Mouse (Mus musculus): ENCODE results near the gene Sync. TPM values are rescaled to one million over a fixed set of nuclear protein-coding genes. Genes with fewer than 3 reads are reported as not detected.

The Sync gene
- polyA plus RNA-seq, 1 experiment: not detected

DNA sequence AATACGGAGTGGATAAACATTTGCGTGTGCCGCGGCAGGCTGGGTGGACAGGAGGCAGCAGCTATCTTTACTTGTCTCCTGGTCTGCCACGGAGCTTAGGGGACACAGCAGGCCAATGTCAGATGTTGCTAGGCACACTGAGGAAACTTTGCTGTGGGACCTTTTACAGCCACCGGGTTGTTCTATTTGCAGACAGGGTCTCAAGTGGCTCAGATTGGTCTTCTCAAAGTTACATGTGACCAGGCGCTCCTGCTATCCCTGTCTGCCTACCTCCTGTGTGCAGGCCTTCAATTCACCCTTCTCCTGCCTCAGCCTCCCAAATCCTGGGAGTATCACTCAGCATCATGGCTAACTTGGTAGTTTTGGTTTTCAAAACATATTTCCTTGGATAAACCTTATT, 8.6 kb downstream of the Sync start:
- H3K4me1 ChIP-seq (ENCODE audit: control insufficient read depth, insufficient read depth, low read length): no peaks in the 10 kb centered on the region
- TF ChIP-seq POLR2A (IDR thresholded peaks at IDR 0.05; ENCODE audit: borderline replicate concordance, low read depth, low read length): no peak
- TF ChIP-seq CTCF (IDR thresholded peaks at IDR 0.05; ENCODE audit: low read depth, low read length): no peak
- no peak overlapping the region for H3K27ac ChIP-seq (ENCODE audit: insufficient read depth, low read depth, low read length)
- H3K4me3 ChIP-seq (ENCODE audit: insufficient read depth, low read length): no peak overlapping the region

DNA sequence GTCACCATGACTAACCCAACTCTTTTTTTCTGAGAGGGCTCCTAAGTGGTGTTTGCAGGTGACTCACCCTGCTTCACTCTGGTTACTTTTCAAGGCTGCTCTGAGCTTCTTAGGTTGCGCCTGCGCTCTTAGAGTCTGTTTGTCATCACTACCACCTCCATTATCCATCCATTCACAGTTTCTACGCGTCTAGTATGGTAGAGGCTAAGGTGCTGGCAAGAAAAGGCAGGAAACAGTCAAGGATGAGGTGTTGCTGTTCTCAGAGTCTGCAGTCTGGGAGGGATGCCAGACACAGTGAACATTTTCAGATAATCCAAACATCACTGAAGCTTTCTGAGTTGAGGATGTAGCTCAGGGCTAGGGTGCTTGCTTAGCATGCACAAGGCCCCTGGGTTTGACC, 10.3 kb downstream of the Sync start:
- TF ChIP-seq CTCF (IDR thresholded peaks at IDR 0.05; ENCODE audit: low read depth, low read length) (no peak), POLR2A (IDR thresholded peaks at IDR 0.05; ENCODE audit: borderline replicate concordance, low read depth, low read length) (no peak)

DNA sequence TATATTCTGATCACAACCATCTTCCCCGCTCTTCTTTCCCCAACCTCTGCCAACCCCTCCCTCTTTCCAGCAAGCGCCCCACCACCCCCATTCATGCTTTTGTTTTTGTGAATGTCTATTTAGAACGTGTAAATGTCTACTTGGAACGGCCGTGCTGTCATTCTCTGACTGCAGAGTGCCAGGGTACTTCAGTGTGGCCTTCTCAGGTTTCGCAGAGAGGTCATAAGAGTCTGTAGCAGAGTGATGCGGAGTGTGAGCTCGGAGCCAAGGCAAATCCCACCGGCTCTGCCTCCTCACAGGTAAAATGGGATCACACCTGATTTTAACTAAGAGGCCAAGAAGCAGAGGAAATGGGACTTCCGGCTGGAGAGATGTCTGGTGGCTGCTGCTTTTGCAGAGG, 11.7 kb downstream of the Sync start:
- H3K4me3 ChIP-seq (ENCODE audit: insufficient read depth, low read length): no peak overlapping the region
- no peak overlapping the region for H3K27ac ChIP-seq (ENCODE audit: insufficient read depth, low read depth, low read length)
- TF ChIP-seq CTCF (IDR thresholded peaks at IDR 0.05; ENCODE audit: low read depth, low read length) (no peak), POLR2A (IDR thresholded peaks at IDR 0.05; ENCODE audit: borderline replicate concordance, low read depth, low read length) (no peak)
- H3K4me1 ChIP-seq (ENCODE audit: control insufficient read depth, insufficient read depth, low read length): no peaks in the 10 kb centered on the region

More for the DNA sequence above, 10.3 kb downstream of the Sync start:
- Histone ChIP-seq H3K27ac (ENCODE audit: insufficient read depth, low read depth, low read length) (no peak overlapping the region), H3K4me1 (ENCODE audit: control insufficient read depth, insufficient read depth, low read length) (no peaks in the 10 kb centered on the region), H3K4me3 (ENCODE audit: insufficient read depth, low read length) (no peak overlapping the region)

DNA sequence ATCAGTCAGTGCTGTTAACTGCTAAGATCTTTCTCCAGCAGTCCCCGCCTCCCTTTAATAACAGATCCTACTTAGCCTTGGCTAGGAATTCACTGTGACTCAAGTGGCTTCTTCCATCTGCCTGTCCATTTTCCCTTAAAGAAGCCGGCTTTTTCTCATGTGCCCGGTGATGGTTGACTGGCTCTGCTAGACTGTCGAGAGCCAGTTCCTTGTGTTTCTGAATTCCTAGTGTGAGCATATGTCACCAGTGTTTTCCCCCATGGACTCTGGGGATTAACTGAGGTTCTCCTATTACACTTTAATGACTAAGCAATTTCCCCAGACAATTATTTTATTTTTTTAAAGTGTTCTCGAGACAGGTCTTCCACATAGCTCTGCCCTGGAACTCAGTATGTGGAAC, 16.0 kb downstream of the Sync start:
- TF ChIP-seq CTCF (IDR thresholded peaks at IDR 0.05; ENCODE audit: low read depth, low read length) (no peak), POLR2A (IDR thresholded peaks at IDR 0.05; ENCODE audit: borderline replicate concordance, low read depth, low read length) (no peak)
- Histone ChIP-seq H3K4me1 (ENCODE audit: control insufficient read depth, insufficient read depth, low read length) (no peaks in the 10 kb centered on the region), H3K4me3 (ENCODE audit: insufficient read depth, low read length) (no peak overlapping the region), H3K27ac (ENCODE audit: insufficient read depth, low read depth, low read length) (no peak overlapping the region)

DNA sequence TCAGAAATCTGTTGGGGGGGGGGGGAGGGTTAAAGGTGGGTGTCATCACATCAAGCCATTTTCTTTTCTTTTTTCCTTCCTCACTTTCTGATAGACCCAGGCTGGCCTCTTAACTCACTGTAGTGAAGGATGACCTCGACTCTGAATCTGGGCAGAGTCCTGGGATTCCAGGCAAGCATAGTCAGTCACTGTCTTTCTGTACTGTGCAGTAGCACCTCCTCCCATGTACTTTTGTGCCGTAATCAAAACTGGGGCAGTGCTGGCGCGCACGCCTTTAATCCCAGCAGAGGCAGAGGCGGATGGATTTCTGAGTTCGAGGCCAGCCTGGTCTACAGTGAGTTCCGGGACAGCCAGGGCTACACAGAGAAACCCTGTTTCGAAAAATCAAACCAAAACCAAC, 16.4 kb downstream of the Sync start:
- TF ChIP-seq POLR2A (IDR thresholded peaks at IDR 0.05; ENCODE audit: borderline replicate concordance, low read depth, low read length) (no peak), CTCF (IDR thresholded peaks at IDR 0.05; ENCODE audit: low read depth, low read length) (no peak)
- Histone ChIP-seq H3K4me3 (ENCODE audit: insufficient read depth, low read length) (no peak overlapping the region), H3K27ac (ENCODE audit: insufficient read depth, low read depth, low read length) (no peak overlapping the region), H3K4me1 (ENCODE audit: control insufficient read depth, insufficient read depth, low read length) (no peaks in the 10 kb centered on the region)

DNA sequence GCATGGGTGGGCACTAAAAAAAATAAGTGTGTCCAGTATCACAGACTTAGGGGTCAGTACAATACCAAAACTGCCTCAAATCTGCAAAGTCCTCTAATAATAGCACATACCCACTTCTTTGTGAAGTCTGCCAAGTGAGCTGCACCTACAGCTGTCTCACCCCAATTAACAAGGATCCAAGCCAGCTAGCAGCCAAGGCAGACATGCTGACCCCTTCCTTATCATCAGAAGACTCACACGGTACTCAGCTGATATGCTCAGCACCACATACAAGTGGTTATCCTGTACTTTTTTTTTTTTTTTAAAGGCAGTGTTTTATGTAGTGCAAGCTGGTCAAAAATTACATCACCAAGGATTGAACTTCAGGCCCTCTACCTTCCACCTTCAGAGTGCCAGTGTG, 16.9 kb downstream of the Sync start:
- Histone ChIP-seq H3K27ac (ENCODE audit: insufficient read depth, low read depth, low read length) (no peak overlapping the region), H3K4me3 (ENCODE audit: insufficient read depth, low read length) (no peak overlapping the region), H3K4me1 (ENCODE audit: control insufficient read depth, insufficient read depth, low read length) (no peaks in the 10 kb centered on the region)
- TF ChIP-seq POLR2A (IDR thresholded peaks at IDR 0.05; ENCODE audit: borderline replicate concordance, low read depth, low read length) (no peak), CTCF (IDR thresholded peaks at IDR 0.05; ENCODE audit: low read depth, low read length) (no peak)

DNA sequence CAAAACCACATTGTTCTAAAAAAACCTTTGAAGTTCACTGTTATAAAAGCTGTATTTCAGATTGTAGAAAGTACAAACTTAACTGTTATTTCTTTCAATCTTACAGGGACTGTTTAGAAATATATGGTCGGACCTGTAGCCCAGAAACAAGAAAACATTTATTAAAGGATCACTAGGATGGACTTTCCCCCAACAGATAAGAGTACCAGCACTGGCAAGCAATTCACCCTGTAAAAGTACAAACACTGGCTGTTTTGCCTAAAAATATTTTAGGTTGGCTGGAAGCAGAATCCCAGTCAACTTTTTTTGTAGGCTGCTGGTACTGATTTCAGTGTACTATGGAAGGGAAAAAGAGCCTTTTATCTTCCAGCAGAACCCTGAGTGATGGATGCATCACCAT, 20.5 kb downstream of the Sync start:
- no peak overlapping the region for H3K4me3 ChIP-seq (ENCODE audit: insufficient read depth, low read length)

DNA sequence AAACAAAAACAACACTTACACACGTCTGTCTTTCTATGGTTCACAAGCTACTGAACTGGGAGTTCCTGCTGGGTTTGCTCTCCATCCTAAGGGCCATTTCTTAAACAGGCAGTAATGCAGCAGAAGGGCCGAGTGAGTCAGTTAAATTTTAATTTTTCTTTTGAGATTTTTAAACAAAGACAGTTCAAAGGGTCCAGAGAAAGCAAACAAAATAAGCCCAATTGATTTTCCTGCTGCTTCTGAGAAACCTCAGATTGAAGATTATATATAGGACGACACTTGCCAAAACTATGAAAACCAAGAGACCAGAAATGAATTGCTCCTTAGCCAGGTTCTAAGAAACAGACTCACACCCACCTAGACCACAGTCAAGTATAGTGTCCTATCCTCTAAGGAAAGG, 26.5 kb downstream of the Sync start:
- Histone ChIP-seq H3K4me3 (ENCODE audit: insufficient read depth, low read length) (no peak overlapping the region), H3K4me1 (ENCODE audit: control insufficient read depth, insufficient read depth, low read length) (no peaks in the 10 kb centered on the region), H3K27ac (ENCODE audit: insufficient read depth, low read depth, low read length) (no peak overlapping the region)
- TF ChIP-seq CTCF (IDR thresholded peaks at IDR 0.05; ENCODE audit: low read depth, low read length) (no peak), POLR2A (IDR thresholded peaks at IDR 0.05; ENCODE audit: borderline replicate concordance, low read depth, low read length) (no peak)

More for the DNA sequence above, 20.5 kb downstream of the Sync start:
- Histone ChIP-seq H3K4me1 (ENCODE audit: control insufficient read depth, insufficient read depth, low read length) (no peaks in the 10 kb centered on the region), H3K27ac (ENCODE audit: insufficient read depth, low read depth, low read length) (no peak overlapping the region)
- TF ChIP-seq CTCF (IDR thresholded peaks at IDR 0.05; ENCODE audit: low read depth, low read length) (no peak), POLR2A (IDR thresholded peaks at IDR 0.05; ENCODE audit: borderline replicate concordance, low read depth, low read length) (no peak)

DNA sequence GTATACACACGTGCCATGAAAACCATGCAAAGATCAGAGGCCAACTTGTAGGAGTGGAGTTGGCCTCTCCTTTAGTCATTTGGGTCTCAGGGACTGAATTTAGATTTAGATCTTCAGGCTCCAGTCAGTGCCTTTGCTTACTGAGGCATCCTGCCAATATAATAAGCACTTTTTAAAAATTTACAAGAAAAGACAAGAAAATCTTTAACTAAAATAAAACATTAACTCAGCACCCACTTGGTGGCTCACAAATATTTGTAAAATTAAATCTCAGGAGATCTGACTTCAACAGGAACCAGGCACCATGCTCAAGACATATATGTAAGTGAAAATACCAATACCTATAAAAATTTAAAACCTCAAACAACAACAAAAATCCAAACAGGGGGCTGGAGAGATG, 33.5 kb downstream of the Sync start:
- TF ChIP-seq CTCF (IDR thresholded peaks at IDR 0.05; ENCODE audit: low read depth, low read length): no peak
- TF ChIP-seq POLR2A (IDR thresholded peaks at IDR 0.05; ENCODE audit: borderline replicate concordance, low read depth, low read length): no peak
- no peak overlapping the region for H3K27ac ChIP-seq (ENCODE audit: insufficient read depth, low read depth, low read length)
- peaks cover 12% of the 10 kb centered on the region for H3K4me1 ChIP-seq (ENCODE audit: control insufficient read depth, insufficient read depth, low read length)
- H3K4me3 ChIP-seq (ENCODE audit: insufficient read depth, low read length): no peak overlapping the region

DNA sequence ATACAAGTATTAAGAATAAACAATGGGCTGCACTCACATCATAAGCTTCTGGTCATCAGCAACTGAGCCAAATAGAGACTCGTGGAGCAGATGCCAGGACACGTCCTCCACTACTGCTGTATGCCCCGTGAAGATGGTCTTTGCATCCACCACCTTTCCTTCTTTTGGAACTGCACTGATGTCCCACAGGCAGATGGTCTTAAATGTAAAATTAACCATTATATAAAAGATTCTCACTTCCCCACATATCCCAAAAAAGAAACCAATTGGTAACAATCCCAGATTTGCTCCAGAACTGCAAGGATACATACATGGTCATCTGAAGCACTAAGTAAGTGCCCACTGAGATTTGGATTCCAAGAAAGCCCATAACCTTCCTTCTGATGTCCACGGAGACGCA, 34.6 kb downstream of the Sync start:
- TF ChIP-seq POLR2A (IDR thresholded peaks at IDR 0.05; ENCODE audit: borderline replicate concordance, low read depth, low read length): no peak
- TF ChIP-seq CTCF (IDR thresholded peaks at IDR 0.05; ENCODE audit: low read depth, low read length): no peak
- peaks cover 16% of the 10 kb centered on the region for H3K4me1 ChIP-seq (ENCODE audit: control insufficient read depth, insufficient read depth, low read length)
- H3K27ac ChIP-seq (ENCODE audit: insufficient read depth, low read depth, low read length): no peak overlapping the region
- no peak overlapping the region for H3K4me3 ChIP-seq (ENCODE audit: insufficient read depth, low read length)

DNA sequence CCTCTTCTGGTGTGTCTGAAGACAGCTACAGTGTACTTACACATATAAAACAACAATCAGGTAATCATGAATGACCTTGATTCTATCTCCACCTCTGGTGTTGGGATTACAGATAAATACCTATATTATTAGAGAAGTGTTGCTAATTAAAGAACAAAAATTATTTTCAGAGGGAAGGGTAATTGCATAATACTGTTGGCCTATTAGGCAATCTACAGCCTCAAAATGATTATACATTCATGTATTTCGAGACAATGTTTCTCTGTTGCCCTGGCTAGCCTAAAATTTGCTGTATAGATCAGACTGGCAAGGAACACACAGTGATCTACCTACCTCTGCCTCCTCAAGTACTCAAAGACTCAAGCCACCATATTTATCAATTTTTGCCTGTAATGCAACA, 36.1 kb downstream of the Sync start:
- Histone ChIP-seq H3K4me3 (ENCODE audit: insufficient read depth, low read length) (no peak overlapping the region), H3K4me1 (ENCODE audit: control insufficient read depth, insufficient read depth, low read length) (peaks cover 16% of the 10 kb centered on the region), H3K27ac (ENCODE audit: insufficient read depth, low read depth, low read length) (no peak overlapping the region)
- TF ChIP-seq POLR2A (IDR thresholded peaks at IDR 0.05; ENCODE audit: borderline replicate concordance, low read depth, low read length) (no peak), CTCF (IDR thresholded peaks at IDR 0.05; ENCODE audit: low read depth, low read length) (no peak)
